Mouse (Mus musculus) lung, embryonic 16.5 days (tissue): ENCODE results near the gene Cpn1. TPM values are rescaled to one million over a fixed set of nuclear protein-coding genes. Genes with fewer than 3 reads are reported as not detected.

ENCODE experiments used
- ATAC-seq: fragments of 200-750 bp; cut with Nextera tagmentation; 2 replicates; pipeline ENCODE4 v1.8.0; 2017; ENCODE audit warnings: low read depth, mild to moderate bottlenecking, moderate library complexity
- H3K27ac ChIP-seq: fragments of 300-500 bp; sonication (generic); 2 replicates; pipeline ENCODE4 v1.5.1; 2014; ENCODE audit warnings: mild to moderate bottlenecking, control low read depth, low read length
- H3K27me3 ChIP-seq: fragments of 300-500 bp; sonication (generic); 2 replicates; pipeline ENCODE4 v1.6.1; 2014; ENCODE audit warnings: low read depth, low read length, mixed read lengths; ENCODE audit not compliant: control insufficient read depth, insufficient read depth
- H3K36me3 ChIP-seq: fragments of 300-500 bp; sonication (generic); 2 replicates; pipeline ENCODE4 v1.6.1; 2014; ENCODE audit warnings: low read length; ENCODE audit not compliant: control insufficient read depth, insufficient read depth
- H3K4me1 ChIP-seq: fragments of 300-500 bp; sonication (generic); replicated peaks from 2 replicates; pipeline ENCODE4 v1.6.1; 2014; ENCODE audit warnings: low read length, mixed read lengths; ENCODE audit not compliant: control insufficient read depth, insufficient read depth
- H3K4me2 ChIP-seq: fragments of 300-500 bp; sonication (generic); 2 replicates; pipeline ENCODE4 v1.6.1; 2014; ENCODE audit warnings: low read depth, low read length, control low read depth
- H3K4me3 ChIP-seq: fragments of 300-500 bp; sonication (generic); 2 replicates; pipeline ENCODE4 v1.5.1; 2014; ENCODE audit warnings: mild to moderate bottlenecking, low read length, control low read depth
- H3K9ac ChIP-seq: fragments of 300-500 bp; sonication (generic); 2 replicates; pipeline ENCODE4 v1.6.1; 2014; ENCODE audit warnings: low read length, control low read depth
- H3K9me3 ChIP-seq: fragments of 300-500 bp; sonication (generic); 2 replicates; pipeline ENCODE4 v1.6.1; 2016; ENCODE audit warnings: low read length; ENCODE audit not compliant: control insufficient read depth
- WGBS: fragments of 180-500 bp; shearing (Covaris S2); extraction: QIAGEN DNeasy Blood & Tissue Kit; methylation state at CpG from one replicate; pipeline ENCODE4 v1.1.7; 2014; 5-methylcytosine and 5-hydroxymethylcytosine counted together
- polyA plus RNA-seq: library from polyadenylated mRNA; unstranded; fragments of >200 nt; fragmentation: Nextera tagmentation; extraction: Ambion mirVana; gene quantifications from 2 replicates; pipeline ENCODE4 v1.2.1, GENCODE M21; 2015

Cpn1 gene
- polyA plus RNA-seq, 1 experiment from 2014 or later: 4.9 TPM

DNA sequence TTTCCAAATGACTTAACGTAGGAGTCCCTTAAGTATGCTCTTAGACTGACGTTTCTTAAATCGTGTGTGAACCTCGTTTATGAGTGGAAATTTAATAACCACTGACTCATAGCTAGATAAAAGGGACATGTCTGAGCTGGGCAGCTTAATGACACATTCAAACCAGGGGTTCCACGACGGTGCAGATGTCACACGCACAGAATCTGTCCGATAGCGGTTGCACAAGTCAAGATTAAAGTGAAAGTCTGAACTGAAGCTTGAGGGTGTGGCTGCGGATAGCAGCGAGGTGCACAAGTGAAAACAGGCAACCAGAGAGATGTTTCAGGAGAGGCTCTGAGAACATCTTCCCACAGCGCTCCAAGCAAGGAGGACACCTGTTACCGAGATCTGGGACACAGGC is 64.9 kb downstream of the Cpn1 start:
- H3K36me3 ChIP-seq: peaks cover 3% of the 10 kb centered on the region; the same call in 1 of the 2 replicates
- peaks cover 19% of the 10 kb centered on the region for H3K4me1 ChIP-seq
- H3K4me3 ChIP-seq: no peak overlapping the region
- no peak overlapping the region for H3K4me2 ChIP-seq
- WGBS: 50% methylated on average over 13 of the region's 13 CpGs
- H3K27ac ChIP-seq: no peak overlapping the region
- no peaks in the 10 kb centered on the region for H3K27me3 ChIP-seq
- no peak overlapping the region for H3K9ac ChIP-seq
- no peak for ATAC-seq
- H3K9me3 ChIP-seq: no peaks in the 10 kb centered on the region

DNA sequence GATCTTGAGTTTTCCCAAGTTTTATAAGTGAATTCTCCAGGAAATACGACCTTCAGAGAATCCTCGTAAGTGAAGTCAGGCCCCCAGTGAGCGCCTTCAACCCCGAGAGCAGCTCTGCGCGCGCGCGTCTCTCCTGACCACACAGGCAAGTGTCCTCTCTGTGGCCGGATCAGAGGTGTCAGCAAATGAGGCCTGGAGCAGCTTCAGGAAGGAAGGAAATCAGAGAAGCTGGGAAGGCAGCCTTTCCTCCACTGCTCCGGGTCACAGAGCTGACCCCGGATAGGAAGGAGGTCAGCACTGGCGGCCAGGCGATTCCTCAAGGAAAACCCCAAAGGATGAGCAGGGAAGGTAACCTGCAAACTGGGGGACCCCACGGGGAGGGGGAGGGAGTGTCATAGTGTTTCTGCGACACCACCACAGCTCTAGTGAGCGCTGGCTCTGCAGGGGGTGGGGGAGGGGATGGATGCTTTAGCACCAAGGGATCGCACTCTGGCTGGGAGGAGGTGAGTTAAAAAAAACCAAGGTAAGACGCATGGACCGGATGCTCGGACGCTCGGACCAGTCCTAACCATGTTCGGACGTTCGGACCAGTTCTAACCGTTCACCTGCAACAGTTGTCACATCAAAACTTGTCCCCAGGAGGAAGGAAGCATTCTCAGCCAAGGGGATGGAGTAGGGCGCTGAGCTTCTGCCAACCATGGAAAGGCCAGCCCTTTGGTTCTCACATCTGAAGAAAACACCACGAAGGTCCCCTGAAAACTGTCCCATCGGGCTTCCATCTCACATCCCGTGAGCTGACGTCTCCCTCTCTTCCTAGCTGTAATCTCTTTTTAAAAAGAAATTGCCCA is 65.7 kb downstream of the Cpn1 start:
- 32% methylated on average over 32 of the region's 32 CpGs for WGBS
- ATAC-seq: no peak
- Histone ChIP-seq H3K27me3 (no peaks in the 10 kb centered on the region), H3K36me3 (peaks cover 3% of the 10 kb centered on the region; the same call in 1 of the 2 replicates), H3K4me2 (peak overlapping the region; percentile 24; the same call in 1 of the 2 replicates), H3K9ac (no peak overlapping the region), H3K27ac (no peak overlapping the region), H3K4me1 (peaks cover 21% of the 10 kb centered on the region), H3K4me3 (peak overlapping the region; percentile 6; the same call in 1 of the 2 replicates), H3K9me3 (no peaks in the 10 kb centered on the region)

DNA sequence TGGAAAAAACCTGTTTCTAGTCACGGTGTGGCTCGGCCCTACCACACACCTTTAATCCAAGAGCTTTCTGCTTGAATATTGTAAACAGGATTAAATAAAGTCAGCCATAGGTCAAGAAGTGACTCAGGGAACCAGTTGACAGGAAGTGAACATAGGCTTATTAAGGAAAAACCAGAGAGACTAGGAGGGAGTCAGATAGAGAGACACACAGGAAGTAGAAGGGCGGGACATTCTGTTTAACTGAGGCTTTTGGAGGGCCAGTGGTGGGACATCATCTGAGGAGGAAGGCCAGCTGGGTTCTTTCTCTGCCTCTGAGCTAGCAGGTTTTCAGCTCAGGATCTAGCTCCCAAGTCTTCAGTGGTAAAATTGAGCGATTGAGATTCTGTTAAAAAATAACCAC is 66.5 kb downstream of the Cpn1 start:
- 68% methylated on average over 4 of the region's 4 CpGs for WGBS

DNA sequence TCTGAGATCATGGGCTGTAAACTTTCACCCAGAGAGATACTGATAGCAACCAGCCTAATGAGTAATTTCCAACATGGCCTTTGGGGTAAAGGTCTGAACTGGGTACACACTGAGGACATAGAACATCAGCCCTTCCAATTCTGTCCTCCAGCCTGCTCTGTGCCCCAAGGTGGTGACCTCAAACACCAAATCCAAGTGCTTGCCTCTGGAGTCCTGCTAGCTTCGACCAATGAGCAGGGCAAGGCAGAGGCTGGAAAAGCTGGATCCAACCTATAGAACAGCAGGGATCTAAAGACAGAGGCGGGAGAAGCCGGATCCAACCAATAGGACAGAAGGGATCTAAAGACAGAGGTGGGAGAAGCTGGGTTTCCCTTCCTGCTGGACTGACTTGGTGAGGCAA is 67.5 kb downstream of the Cpn1 start:
- 85% methylated on average over 3 of the region's 3 CpGs for WGBS
- Histone ChIP-seq H3K27ac (no peak overlapping the region), H3K36me3 (peaks cover 3% of the 10 kb centered on the region; the same call in 1 of the 2 replicates), H3K4me3 (no peak overlapping the region), H3K4me1 (peaks cover 21% of the 10 kb centered on the region), H3K9ac (no peak overlapping the region), H3K4me2 (no peak overlapping the region), H3K9me3 (no peaks in the 10 kb centered on the region), H3K27me3 (no peaks in the 10 kb centered on the region)
- no peak for ATAC-seq

More for the DNA sequence above, 66.5 kb downstream of the Cpn1 start:
- H3K9ac ChIP-seq: no peak overlapping the region
- no peaks in the 10 kb centered on the region for H3K9me3 ChIP-seq
- H3K36me3 ChIP-seq: peaks cover 3% of the 10 kb centered on the region; the same call in 1 of the 2 replicates
- peaks cover 21% of the 10 kb centered on the region for H3K4me1 ChIP-seq
- no peak overlapping the region for H3K4me2 ChIP-seq
- no peaks in the 10 kb centered on the region for H3K27me3 ChIP-seq
- no peak for ATAC-seq
- no peak overlapping the region for H3K4me3 ChIP-seq
- no peak overlapping the region for H3K27ac ChIP-seq

DNA sequence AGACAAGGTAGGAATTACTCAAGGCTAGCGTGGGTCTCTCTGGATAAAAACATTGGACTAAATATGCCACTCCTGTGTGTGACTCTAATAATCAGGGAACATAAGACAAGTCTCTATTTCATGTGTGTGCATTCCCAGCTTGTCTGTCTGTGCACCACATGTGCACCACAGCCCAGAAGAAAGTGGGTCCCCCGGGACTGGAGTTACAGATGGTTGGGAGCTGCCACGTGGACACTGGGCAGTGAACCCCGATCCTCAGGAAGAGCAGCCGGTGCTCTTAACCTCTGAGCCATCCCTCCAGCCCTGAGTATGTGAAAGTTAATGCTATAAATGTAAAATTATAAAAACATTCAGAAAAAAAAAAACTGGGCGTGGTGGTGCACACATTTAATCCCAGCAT is 68.6 kb downstream of the Cpn1 start:
- H3K36me3 ChIP-seq: no peaks in the 10 kb centered on the region
- no peak overlapping the region for H3K9ac ChIP-seq
- no peak overlapping the region for H3K27ac ChIP-seq
- no peaks in the 10 kb centered on the region for H3K9me3 ChIP-seq
- ATAC-seq: no peak
- H3K4me2 ChIP-seq: no peak overlapping the region
- no peak overlapping the region for H3K4me3 ChIP-seq
- WGBS: 80% methylated on average over 6 of the region's 6 CpGs
- peaks cover 21% of the 10 kb centered on the region for H3K4me1 ChIP-seq
- H3K27me3 ChIP-seq: no peaks in the 10 kb centered on the region

DNA sequence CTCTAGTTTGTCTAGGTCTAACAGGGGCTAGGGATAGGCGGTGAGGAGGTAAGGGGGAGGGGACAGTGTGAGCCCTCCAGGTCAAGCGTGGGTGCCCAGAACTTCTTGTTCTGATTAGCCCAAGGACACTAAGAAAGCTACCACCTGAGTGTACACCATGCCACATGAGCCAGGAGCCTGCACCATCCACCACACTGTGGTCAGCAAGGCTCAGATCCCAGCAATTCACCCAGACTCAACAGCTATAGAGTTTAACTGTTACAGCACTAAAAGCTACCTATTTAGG is 69.0 kb downstream of the Cpn1 start:
- peak overlapping the region; percentile 48 for H3K4me2 ChIP-seq
- peaks cover 21% of the 10 kb centered on the region for H3K4me1 ChIP-seq
- no peaks in the 10 kb centered on the region for H3K9me3 ChIP-seq
- ATAC-seq: no peak
- no peak overlapping the region for H3K9ac ChIP-seq
- no peak overlapping the region for H3K27ac ChIP-seq
- no peaks in the 10 kb centered on the region for H3K36me3 ChIP-seq
- 57% methylated on average over 2 of the region's 2 CpGs for WGBS
- H3K27me3 ChIP-seq: no peaks in the 10 kb centered on the region
- peak overlapping the region; percentile 18 for H3K4me3 ChIP-seq

DNA sequence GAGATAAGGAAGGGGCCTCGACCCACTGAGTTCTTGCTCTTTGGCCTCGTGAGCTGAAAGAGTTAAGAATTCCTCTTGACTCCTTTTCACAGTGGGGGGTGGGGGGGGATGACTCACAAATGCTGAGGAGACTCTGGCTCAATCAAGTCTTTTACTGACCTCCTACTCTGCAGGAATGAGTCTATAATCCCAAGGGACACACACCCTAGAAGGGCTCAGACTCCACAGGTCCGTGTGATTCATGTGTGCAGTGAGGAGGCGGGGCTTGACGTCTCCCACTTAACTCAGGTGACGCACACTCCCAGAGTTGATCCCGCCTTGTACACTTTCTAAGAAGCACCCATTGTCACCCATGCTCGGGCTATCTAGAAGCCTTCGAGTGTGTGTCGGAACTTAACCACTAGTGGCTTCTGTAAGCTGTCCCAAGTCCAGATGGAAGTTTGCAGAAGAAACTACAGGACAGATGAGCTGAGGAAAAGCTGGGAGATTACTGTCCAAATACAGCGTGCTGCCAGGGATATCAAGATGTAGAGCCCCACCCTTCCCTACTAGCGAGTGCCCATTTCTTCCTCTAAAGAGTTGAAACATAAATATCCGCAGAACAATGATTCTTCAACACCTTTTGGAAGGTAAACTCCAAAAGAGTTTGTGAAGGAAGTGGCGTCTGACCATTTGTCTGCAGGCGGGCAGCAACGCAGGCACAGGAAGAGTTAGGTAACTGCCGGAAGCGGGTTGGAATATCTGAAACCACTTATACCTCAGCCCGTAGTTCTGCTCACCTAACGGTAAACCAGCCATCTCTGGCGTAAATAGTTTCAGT is 69.6 kb downstream of the Cpn1 start:
- 32% methylated on average over 21 of the region's 21 CpGs for WGBS
- H3K9me3 ChIP-seq: no peaks in the 10 kb centered on the region
- ATAC-seq: peak; percentile 81
- no peaks in the 10 kb centered on the region for H3K27me3 ChIP-seq
- H3K27ac ChIP-seq: no peak overlapping the region
- H3K36me3 ChIP-seq: no peaks in the 10 kb centered on the region
- peak overlapping the region; percentile 48 for H3K4me2 ChIP-seq
- no peak overlapping the region for H3K9ac ChIP-seq
- peaks cover 21% of the 10 kb centered on the region for H3K4me1 ChIP-seq
- peak overlapping the region; percentile 18 for H3K4me3 ChIP-seq

DNA sequence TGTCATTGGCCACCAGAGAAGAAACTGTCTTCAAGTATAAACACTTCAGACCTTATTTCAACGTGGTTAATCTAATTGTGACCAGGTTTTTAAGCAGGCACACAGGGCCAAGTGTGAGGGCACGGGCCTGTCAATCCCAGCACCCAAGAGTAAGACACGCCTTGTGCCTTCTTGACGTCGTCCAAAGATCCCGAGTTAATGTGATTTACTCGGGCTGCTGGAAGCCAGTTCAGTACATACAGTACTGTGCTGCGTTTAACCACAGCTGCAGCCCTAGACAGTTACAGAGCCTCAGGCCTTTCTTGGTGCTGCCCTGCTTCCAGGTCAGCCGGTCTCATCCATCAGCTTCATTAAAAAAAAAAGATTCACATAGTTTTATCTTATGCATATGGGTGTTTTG is 70.9 kb downstream of the Cpn1 start:
- no peaks in the 10 kb centered on the region for H3K9me3 ChIP-seq
- ATAC-seq: no peak
- H3K36me3 ChIP-seq: no peaks in the 10 kb centered on the region; the same call in 1 of the 2 replicates
- no peak overlapping the region for H3K4me3 ChIP-seq
- no peaks in the 10 kb centered on the region for H3K27me3 ChIP-seq
- peaks cover 15% of the 10 kb centered on the region for H3K4me1 ChIP-seq
- WGBS: 66% methylated on average over 9 of the region's 9 CpGs
- H3K27ac ChIP-seq: no peak overlapping the region
- H3K4me2 ChIP-seq: no peak overlapping the region
- no peak overlapping the region for H3K9ac ChIP-seq

DNA sequence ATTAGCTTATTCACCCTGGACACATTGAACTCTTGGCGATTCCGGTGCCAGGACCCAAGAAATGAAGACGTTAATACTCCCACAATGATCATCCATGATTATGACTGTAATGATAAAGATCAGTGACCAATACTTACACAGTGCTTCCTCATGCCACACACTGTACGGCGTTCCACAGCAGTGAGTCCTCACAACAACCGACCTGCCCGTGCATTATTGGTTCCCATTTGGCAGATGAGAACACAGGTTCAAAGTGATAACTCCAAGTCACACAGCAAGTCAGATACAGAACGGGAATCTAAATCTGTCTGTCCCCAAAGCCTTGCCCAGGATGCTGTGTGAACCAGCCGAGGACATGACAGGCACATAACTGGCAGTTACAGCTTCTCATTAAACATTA is 71.4 kb downstream of the Cpn1 start:
- Histone ChIP-seq H3K27me3 (no peaks in the 10 kb centered on the region), H3K4me2 (no peak overlapping the region), H3K36me3 (no peaks in the 10 kb centered on the region; the same call in 1 of the 2 replicates), H3K4me1 (peaks cover 13% of the 10 kb centered on the region), H3K4me3 (no peak overlapping the region), H3K27ac (no peak overlapping the region), H3K9ac (no peak overlapping the region), H3K9me3 (no peaks in the 10 kb centered on the region)
- WGBS: 86% methylated on average over 9 of the region's 9 CpGs
- no peak for ATAC-seq
